ENCODE assay signal across 8 mouse cellular contexts in the genomic region with DNA sequence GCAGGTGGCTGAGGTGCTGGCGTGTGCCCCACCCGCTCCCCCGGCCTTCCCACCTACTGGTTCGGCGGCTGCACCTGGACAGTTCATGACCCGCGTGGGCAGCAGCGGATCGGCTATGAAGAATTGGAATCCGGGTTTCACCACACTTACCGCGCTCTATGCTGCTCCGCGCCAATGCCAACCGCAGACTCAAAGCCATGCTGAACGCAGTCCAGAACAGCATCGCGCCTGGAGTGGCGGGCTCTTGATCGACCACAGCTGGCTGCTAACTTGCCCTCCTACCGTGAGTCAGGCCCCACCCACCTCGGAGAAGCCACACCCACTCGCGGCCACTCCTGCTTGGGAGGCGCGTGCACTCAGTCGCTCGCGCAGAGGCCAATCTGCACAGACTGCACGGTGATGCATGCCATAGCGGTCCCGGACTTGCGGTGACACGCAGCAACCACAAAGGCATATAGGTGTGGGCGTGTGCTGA. TPM values are rescaled to one million over a fixed set of nuclear protein-coding genes. Genes with fewer than 3 reads are reported as not detected.
DNase-seq lines count a peak whose midpoint lies in the region; ATAC-seq lines count a peak whose summit lies in the region.

Gene Vwa1 (minus strand): TSS at position 419 of the 475 bp plus-strand sequence.

- intact Hi-C loops in left cerebral cortex, postnatal 10 days (cut with DNase I), result no loop called here

- peak; percentile 83 for ATAC-seq in megakaryocyte-erythroid progenitor cell, adult 5-6 weeks (replicated peaks; ENCODE audit: low FRiP score, low TSS enrichment, poor library complexity, severe bottlenecking)

- DNase-seq in adrenal gland, adult 18-20 months (ENCODE audit: low spot score in 2 of 2), result peak; percentile 86 to 88
- peak; percentile 93 for DNase-seq in embryo, embryonic 10 days (ENCODE audit: low spot score)
- peak; percentile 90 for DNase-seq in gastrocnemius, postnatal 10 days
- peak; percentile 33 for DNase-seq in hindlimb bud, embryonic 11.5 days (ENCODE audit: extremely low spot score, low read depth, low spot score)
- DNase-seq in left cerebral cortex, postnatal 10 days (ENCODE audit: extremely low spot score in 1 of 2, low spot score in 2 of 2), result peak; percentile 72 to 95
- DNase-seq in right cerebral cortex, postnatal 4 days, result peak; percentile 79
- peak; percentile 84 for DNase-seq in yolk sac, embryonic 10.5 days (ENCODE audit: low spot score)

RNA-seq across cellular contexts. Expression of gene Vwa1, which starts in this region (rescaled TPM):
- 10 to 100 TPM in 1 of 2 experiments, 1 to 10 TPM in 1; 3.8 to 12.3 TPM for total RNA-seq in adrenal gland, adult 18-20 months (2021)
- total RNA-seq in gastrocnemius, postnatal 10 days (2021), result 10 to 100 TPM; 16.8 to 21.5 TPM
- 10 to 100 TPM; 14.6 to 19.3 TPM for total RNA-seq in left cerebral cortex, postnatal 10 days (2021)
- not detected in 2 replicates for total RNA-seq in megakaryocyte-erythroid progenitor cell, adult 5-6 weeks (2014; fragmentation: Nextera tagmentation)
- total RNA-seq in megakaryocyte-erythroid progenitor cell, adult 5-6 weeks (2017), result 0.08 and 0.19 TPM in 2 replicates

Comparison
In these comparisons a context has a peak if more than half of its experiments do, and no peak if none do; other contexts are left out.
1. Peak in every context shown above with its lines: DNase-seq and ATAC-seq.
2. RNA of gene Vwa1 (total RNA-seq): 16.8 to 21.5 TPM in gastrocnemius, postnatal 10 days, 14.6 to 19.3 TPM in left cerebral cortex, postnatal 10 days and 3.8 to 12.3 TPM in adrenal gland, adult 18-20 months; 0.08 to 0.19 TPM in megakaryocyte-erythroid progenitor cell, adult 5-6 weeks; every median in the first group is over 4 times any median in the second.
3. Peak in ATAC-seq in megakaryocyte-erythroid progenitor cell, adult 5-6 weeks; RNA of the gene not detected or under 1 TPM.
4. DNase-seq: peak in every context shown above with its lines; median percentile 93 in embryo, embryonic 10 days; 90 in gastrocnemius, postnatal 10 days; 87 in adrenal gland, adult 18-20 months; 84 in yolk sac, embryonic 10.5 days; 84 in left cerebral cortex, postnatal 10 days; 79 in right cerebral cortex, postnatal 4 days; 33 in hindlimb bud, embryonic 11.5 days.